Mouse (Mus musculus) testis, adult 10 weeks (tissue): Measurements from ENCODE around the gene Olfr821. TPM values are rescaled to one million over a fixed set of nuclear protein-coding genes. Genes with fewer than 3 reads are reported as not detected.

Source experiments
- polyA plus RNA-seq: library from polyadenylated mRNA; stranded (reverse); fragments of 350-450 nt; fragmentation: Illumina TruSeq; extraction: RNeasy Lipid Tissue Mini Kit (QIAGEN cat#74804); gene quantifications from one replicate; pipeline ENCODE4 v1.2.3, GENCODE M21; 2014; ENCODE audit warnings: low read depth, low replicate concordance

Gene Olfr821
- not detected for polyA plus RNA-seq

DNA sequence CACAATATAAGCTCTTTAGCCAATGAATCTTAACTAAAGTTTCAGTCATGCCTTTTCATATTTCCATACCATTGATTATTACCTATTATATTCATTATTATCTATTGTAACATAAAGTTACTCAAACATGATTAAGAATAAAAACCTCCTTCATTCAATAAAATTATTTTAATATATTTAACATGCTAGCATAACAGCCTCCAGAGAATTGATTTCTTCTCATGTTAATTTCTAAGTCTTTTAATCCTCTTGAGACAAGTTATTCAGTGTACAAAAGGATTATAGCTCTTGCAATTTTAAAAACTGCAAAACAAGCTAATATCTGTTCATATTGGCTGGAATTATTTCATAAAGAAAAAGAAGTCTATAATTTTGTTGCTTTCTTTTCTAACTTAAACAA is at the start of gene Olfr821:
TSS of gene Olfr821 (plus strand) at position 301 of the 400 bp plus-strand sequence.

DNA sequence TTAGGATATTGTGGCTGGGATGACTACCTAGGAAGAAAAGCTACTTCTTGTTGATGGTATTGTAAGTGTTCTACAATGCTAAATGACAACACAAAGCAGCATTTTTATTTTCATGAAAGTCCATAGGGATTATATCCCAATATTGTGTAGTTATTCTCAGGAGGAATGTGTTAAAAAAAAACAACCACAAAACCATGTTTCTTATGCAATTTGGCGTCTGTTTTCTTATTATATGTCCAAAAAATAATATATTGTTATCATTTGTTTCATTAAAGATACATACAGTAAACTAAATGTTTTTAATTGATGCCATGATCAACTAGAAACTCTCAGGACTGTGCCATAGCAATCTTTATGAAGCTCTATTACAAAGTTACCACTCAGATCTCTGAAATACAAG is 45.2 kb upstream of the Olfr821 start, which contains the start of gene Gm10310:
TSS of gene Gm10310 (minus strand) at position 101 of the 400 bp plus-strand sequence.

DNA sequence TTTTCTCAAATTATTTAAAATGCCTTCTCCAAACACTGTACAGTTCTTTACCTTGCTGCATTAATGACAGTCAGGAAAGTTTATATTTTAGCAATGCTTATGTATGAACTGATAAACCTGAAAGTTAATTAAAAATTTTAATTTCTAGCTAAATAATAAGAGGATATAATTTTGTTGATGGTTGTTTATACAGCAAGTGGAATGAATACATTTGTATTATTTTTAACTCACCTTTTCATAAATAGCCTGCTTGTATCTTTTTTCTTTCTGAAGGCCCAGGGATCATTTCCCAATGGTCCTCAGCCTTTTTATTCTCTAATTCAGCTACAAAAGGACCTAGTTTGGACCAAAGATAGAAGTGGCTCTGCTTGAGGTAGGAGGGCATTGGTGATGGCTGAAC is 17.8 kb upstream of the Olfr821 start, which contains the start of gene Olfr820:
TSS of gene Olfr820 (plus strand) at position 301 of the 400 bp plus-strand sequence.

DNA sequence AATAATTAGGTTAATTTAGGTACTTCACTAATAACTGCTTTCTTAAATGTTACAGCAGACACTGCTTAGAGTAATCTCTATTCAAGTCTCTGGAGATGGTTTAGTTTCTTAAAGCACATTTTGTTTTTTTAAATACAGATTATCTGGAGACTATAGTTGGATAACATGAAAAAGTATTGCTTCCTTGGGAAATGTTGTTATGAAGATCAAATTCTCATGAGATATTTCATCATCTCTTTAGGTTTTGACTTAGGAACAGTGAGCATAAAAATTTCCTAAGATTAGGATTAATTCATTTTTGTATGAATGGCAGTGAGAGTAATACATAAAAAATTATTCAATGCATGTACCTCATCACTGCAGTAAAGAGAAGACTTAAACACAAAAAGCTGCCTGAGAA is 40.8 kb downstream of the Olfr821 start, which contains the start of gene Olfr822:
TSS of gene Olfr822 (plus strand) at position 301 of the 400 bp plus-strand sequence.

Other genes starting within 250 kb of the Olfr821 start
- gene Olfr810, start 235.4 kb upstream of the Olfr821 start, polyA plus RNA-seq = not detected
- not detected for gene Olfr811, start 226.0 kb upstream of the Olfr821 start, polyA plus RNA-seq
- gene Olfr812, start 184.3 kb upstream of the Olfr821 start, polyA plus RNA-seq = not detected
- gene Olfr813, start 175.0 kb upstream of the Olfr821 start, polyA plus RNA-seq = not detected
- gene Olfr814, start 150.5 kb upstream of the Olfr821 start, polyA plus RNA-seq = not detected
- gene Olfr815, start 124.5 kb upstream of the Olfr821 start, polyA plus RNA-seq = not detected
- not detected for gene Olfr816, start 114.8 kb upstream of the Olfr821 start, polyA plus RNA-seq
- not detected for gene Olfr818, start 81.2 kb upstream of the Olfr821 start, polyA plus RNA-seq
- gene Olfr819, start 63.1 kb upstream of the Olfr821 start, polyA plus RNA-seq = not detected
- gene Olfr247, start 54.2 kb upstream of the Olfr821 start, polyA plus RNA-seq = not detected
- gene Gm10310, start 45.3 kb upstream of the Olfr821 start, polyA plus RNA-seq = not detected
- gene Olfr820, start 17.7 kb upstream of the Olfr821 start, polyA plus RNA-seq = not detected
- gene Olfr822, start 40.9 kb downstream of the Olfr821 start, polyA plus RNA-seq = not detected
- gene Olfr823, start 85.0 kb downstream of the Olfr821 start, polyA plus RNA-seq = not detected
- not detected for gene Olfr824, start 99.7 kb downstream of the Olfr821 start, polyA plus RNA-seq
- gene Olfr825, start 136.4 kb downstream of the Olfr821 start, polyA plus RNA-seq = not detected
- not detected for gene Olfr826, start 153.8 kb downstream of the Olfr821 start, polyA plus RNA-seq
- gene Olfr827, start 184.1 kb downstream of the Olfr821 start, polyA plus RNA-seq = not detected
- gene Neurod4, start 249.9 kb downstream of the Olfr821 start, polyA plus RNA-seq = not detected